Mouse (Mus musculus): ENCODE measurements around the gene Gm45713. TPM values are rescaled to one million over a fixed set of nuclear protein-coding genes. Genes with fewer than 3 reads are reported as not detected.
A peak's percentile ranks its signal among the peaks of the same experiment; 100 is the strongest.

The Gm45713 gene
- polyA plus RNA-seq, 1 experiment from 2014 or later, result not detected

GRCm38 (mm10) chr7:45095367-45095766, 40.7 kb downstream of the Gm45713 start:
- WGBS, result 84% methylated on average over 6 of the region's 6 CpGs
- DNase-seq (ENCODE audit: low spot score), result no peak
- H3K27ac ChIP-seq (replicated peaks), result 0 out of 2 replicates have a peak overlapping the region, but pooled peaks have one; percentile 4
- no peaks in the 10 kb centered on the region for H3K9me3 ChIP-seq
- H3K4me1 ChIP-seq, result peaks cover 43% of the 10 kb centered on the region
- H3K4me3 ChIP-seq, result peak overlapping the region; percentile 11; the same call in 1 of the 2 replicates
- peaks cover 3% of the 10 kb centered on the region for H3K36me3 ChIP-seq (replicated peaks)
- no peaks in the 10 kb centered on the region for H3K27me3 ChIP-seq (replicated peaks; ENCODE audit: low read depth, poor library complexity, severe bottlenecking)

GRCm38 (mm10) chr7:45094121-45094520, 41.9 kb downstream of the Gm45713 start:
- H3K9me3 ChIP-seq, result no peaks in the 10 kb centered on the region
- peak overlapping the region; percentile 24; the same call in 1 of the 2 replicates for H3K4me3 ChIP-seq
- peak overlapping the region; percentile 86 for H3K27ac ChIP-seq (replicated peaks)
- H3K27me3 ChIP-seq (replicated peaks; ENCODE audit: low read depth, poor library complexity, severe bottlenecking), result no peaks in the 10 kb centered on the region
- H3K4me1 ChIP-seq, result peaks cover 48% of the 10 kb centered on the region
- no peak for DNase-seq (ENCODE audit: low spot score)
- WGBS, result 47% methylated on average over 7 of the region's 7 CpGs
- peaks cover 11% of the 10 kb centered on the region for H3K36me3 ChIP-seq (replicated peaks)

DNA sequence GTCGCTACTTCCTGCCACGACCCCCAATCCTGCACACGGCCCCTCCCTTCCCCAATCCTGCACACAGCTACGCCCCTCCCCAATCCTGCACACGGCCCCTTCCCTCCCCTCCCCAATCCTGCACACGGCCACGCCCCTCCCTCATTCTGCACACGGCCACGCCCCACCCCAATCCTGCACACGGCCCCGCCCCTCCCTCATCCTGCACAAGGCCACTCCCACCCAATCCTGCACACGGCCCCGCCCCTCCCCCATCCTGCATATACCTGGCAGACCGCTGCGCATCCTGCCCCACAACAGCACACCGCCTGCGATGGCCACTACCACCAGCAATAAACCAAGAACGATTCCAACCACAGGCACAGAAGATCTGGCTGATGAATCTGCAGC, 42.5 kb downstream of the Gm45713 start:
- Histone ChIP-seq H3K4me1 (peaks cover 48% of the 10 kb centered on the region), H3K27ac (replicated peaks) (peak overlapping the region; percentile 86), H3K36me3 (replicated peaks) (peaks cover 15% of the 10 kb centered on the region), H3K27me3 (replicated peaks; ENCODE audit: low read depth, poor library complexity, severe bottlenecking) (no peaks in the 10 kb centered on the region), H3K9me3 (no peaks in the 10 kb centered on the region), H3K4me3 (peak overlapping the region; percentile 24; the same call in 1 of the 2 replicates)
- peak; percentile 74 for DNase-seq (ENCODE audit: low spot score)
- WGBS, result 31% methylated on average over 18 of the region's 18 CpGs

- peak; percentile 46 for DNase-seq (ENCODE audit: low spot score)
- Histone ChIP-seq H3K4me3 (peak overlapping the region; percentile 24; the same call in 1 of the 2 replicates), H3K36me3 (replicated peaks) (peaks cover 20% of the 10 kb centered on the region), H3K4me1 (peaks cover 48% of the 10 kb centered on the region), H3K9me3 (no peaks in the 10 kb centered on the region), H3K27me3 (replicated peaks; ENCODE audit: low read depth, poor library complexity, severe bottlenecking) (no peaks in the 10 kb centered on the region), H3K27ac (replicated peaks) (peak overlapping the region; percentile 86)
- 38% methylated on average over 12 of the region's 12 CpGs for WGBS
Observed at GRCm38 (mm10) chr7:45092828-45093515, 43.1 kb downstream of the Gm45713 start.

DNA sequence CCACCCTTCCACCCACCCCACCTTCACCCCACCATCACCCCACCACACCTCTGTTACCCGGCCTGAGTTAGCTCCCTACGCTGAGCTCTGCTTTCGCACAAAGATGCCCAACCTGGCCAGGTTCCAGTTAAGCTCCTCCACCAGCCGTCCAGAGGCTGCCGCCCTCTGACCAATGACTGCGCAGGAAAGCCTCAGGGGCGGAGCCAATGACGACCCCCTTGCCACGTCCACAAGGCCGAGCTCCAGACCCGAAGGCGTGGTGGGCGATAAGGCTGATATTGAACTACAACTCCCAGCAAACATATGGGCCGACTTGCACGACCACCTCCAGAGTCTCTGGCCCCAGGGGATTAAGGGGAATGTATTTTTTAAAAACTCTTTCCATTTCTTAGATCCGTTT, 44.0 kb downstream of the Gm45713 start, which contains the start of gene Rcn3:
Gene Rcn3 (minus strand): TSS at position 174 of the 400 bp plus-strand sequence.
- H3K27ac ChIP-seq (replicated peaks), result peak within 1 kb of the TSS; percentile 90

GRCm38 (mm10) chr7:45091001-45091990, 44.7 kb downstream of the Gm45713 start:
- Histone ChIP-seq H3K27me3 (replicated peaks; ENCODE audit: low read depth, poor library complexity, severe bottlenecking) (no peaks in the 10 kb centered on the region), H3K9me3 (no peaks in the 10 kb centered on the region), H3K27ac (replicated peaks) (peak overlapping the region; percentile 90), H3K4me3 (peak overlapping the region; percentile 76), H3K4me1 (peaks cover 48% of the 10 kb centered on the region), H3K36me3 (replicated peaks) (peaks cover 37% of the 10 kb centered on the region)
- DNase-seq (ENCODE audit: low spot score), result peak; percentile 60
- WGBS, result 14% methylated on average over 35 of the region's 35 CpGs

More for the DNA sequence above, 44.0 kb downstream of the Gm45713 start, which contains the start of gene Rcn3:
- Histone ChIP-seq H3K4me3 (peak within 1 kb of the TSS; percentile 76), H3K4me1 (peaks cover 48% of the 10 kb centered on the region), H3K36me3 (replicated peaks) (peaks cover 30% of the 10 kb centered on the region), H3K27me3 (replicated peaks; ENCODE audit: low read depth, poor library complexity, severe bottlenecking) (no peaks in the 10 kb centered on the region), H3K9me3 (no peaks in the 10 kb centered on the region)
- DNase-seq (ENCODE audit: low spot score), result peak; percentile 97
- under 1% methylated on average over 16 of the region's 16 CpGs for WGBS

- WGBS, result 80% methylated on average over 13 of the region's 13 CpGs
- Histone ChIP-seq H3K36me3 (replicated peaks) (peaks cover 46% of the 10 kb centered on the region), H3K27me3 (replicated peaks; ENCODE audit: low read depth, poor library complexity, severe bottlenecking) (no peaks in the 10 kb centered on the region), H3K27ac (replicated peaks) (no peak overlapping the region), H3K9me3 (no peaks in the 10 kb centered on the region), H3K4me3 (peak overlapping the region; percentile 76), H3K4me1 (peaks cover 46% of the 10 kb centered on the region)
- no peak for DNase-seq (ENCODE audit: low spot score)
Observed at GRCm38 (mm10) chr7:45090251-45090977, 45.6 kb downstream of the Gm45713 start.

- DNase-seq (ENCODE audit: low spot score), result no peak
- Histone ChIP-seq H3K36me3 (replicated peaks) (peaks cover 63% of the 10 kb centered on the region), H3K27ac (replicated peaks) (no peak overlapping the region), H3K27me3 (replicated peaks; ENCODE audit: low read depth, poor library complexity, severe bottlenecking) (no peaks in the 10 kb centered on the region), H3K9me3 (no peaks in the 10 kb centered on the region), H3K4me3 (no peak overlapping the region), H3K4me1 (peaks cover 29% of the 10 kb centered on the region)
- WGBS, result 92% methylated on average over 17 of the region's 17 CpGs
Observed at GRCm38 (mm10) chr7:45088597-45088996, 47.4 kb downstream of the Gm45713 start.

GRCm38 (mm10) chr7:45086084-45086483, 49.9 kb downstream of the Gm45713 start:
- WGBS, result 77% methylated on average over 4 of the region's 4 CpGs
- no peak for DNase-seq (ENCODE audit: low spot score)
- Histone ChIP-seq H3K4me3 (no peak overlapping the region), H3K36me3 (replicated peaks) (peaks cover 82% of the 10 kb centered on the region), H3K4me1 (peaks cover 20% of the 10 kb centered on the region), H3K27ac (replicated peaks) (no peak overlapping the region), H3K9me3 (no peaks in the 10 kb centered on the region), H3K27me3 (replicated peaks; ENCODE audit: low read depth, poor library complexity, severe bottlenecking) (no peaks in the 10 kb centered on the region)

DNA sequence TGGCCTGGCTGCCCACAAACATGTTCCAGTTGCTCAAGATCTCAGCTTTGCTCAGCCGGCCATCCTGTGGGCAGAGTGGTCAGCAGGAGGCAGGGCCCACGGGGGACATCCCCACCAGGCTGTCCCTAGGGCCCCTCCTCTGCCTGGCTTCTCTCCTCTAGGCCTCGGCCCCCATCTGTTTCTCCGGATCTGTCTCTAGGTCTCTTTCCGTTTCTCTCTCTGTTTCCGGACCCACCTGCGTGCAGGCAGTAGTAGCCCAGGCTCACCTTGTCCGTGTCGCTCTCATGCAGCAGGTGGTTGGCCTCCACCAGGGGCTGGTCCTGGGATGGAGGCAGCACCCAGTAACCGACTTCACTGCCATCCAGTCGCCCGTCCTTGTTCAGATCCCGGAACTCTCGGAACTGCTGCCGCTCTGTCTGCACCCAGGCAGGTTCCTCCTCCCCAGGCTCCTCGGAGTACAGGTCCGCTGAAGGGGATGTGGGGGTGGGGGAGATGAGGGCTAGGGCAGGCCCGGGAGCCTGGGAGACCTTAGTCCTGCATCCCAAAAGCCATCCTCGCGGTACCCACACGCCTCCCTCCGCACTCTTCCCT, 52.6 kb downstream of the Gm45713 start:
- Histone ChIP-seq H3K4me1 (peaks cover 11% of the 10 kb centered on the region), H3K4me3 (no peak overlapping the region), H3K9me3 (no peaks in the 10 kb centered on the region), H3K27ac (replicated peaks) (0 out of 2 replicates have a peak overlapping the region, but pooled peaks have one; percentile 10), H3K36me3 (replicated peaks) (peaks cover 66% of the 10 kb centered on the region), H3K27me3 (replicated peaks; ENCODE audit: low read depth, poor library complexity, severe bottlenecking) (no peaks in the 10 kb centered on the region)
- no peak for DNase-seq (ENCODE audit: low spot score)
- WGBS, result 84% methylated on average over 22 of the region's 22 CpGs

DNA sequence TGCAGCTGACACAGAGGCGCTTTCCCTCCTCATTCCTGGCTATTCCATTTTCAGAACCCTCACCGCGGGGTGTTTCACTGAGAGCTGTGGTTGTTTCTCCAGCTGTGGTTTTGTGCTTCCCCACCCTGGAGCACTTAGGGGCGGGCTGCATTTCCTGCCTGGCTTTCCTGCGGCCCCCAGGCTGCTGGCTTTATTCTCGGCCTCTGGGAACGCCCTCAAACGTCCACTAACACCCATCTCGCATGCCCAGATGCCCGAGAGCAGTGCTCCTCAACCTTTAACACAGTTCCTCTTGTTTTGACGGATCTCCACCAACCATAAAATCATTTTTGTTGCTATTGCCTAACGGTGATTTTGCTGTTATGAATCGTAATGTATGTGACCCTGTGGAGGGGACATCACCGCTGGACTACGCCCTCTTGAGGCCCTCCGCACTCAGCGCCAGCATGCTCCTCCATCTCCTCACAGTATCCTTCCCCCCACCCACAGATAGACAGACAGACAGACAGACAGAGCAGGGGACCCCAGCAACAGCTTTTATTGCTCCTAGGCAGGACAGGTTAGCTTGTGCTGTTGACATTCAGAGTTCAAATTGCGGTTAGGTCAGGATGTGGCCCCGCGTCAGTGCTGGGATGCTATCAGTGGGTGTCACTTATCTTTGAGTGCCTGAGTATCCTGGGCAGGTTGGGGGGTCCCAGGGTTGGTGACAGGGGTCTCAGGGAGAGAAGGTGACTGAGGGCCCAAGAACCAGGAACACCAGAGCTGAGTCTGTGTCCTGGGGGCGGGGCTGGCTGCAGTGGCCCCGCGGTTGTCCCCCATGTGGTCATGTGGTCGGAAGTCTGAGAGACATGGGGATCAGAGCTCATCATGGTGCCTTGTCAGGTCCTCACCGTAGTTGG, 53.4 kb downstream of the Gm45713 start:
- H3K27ac ChIP-seq (replicated peaks), result 0 out of 2 replicates have a peak overlapping the region, but pooled peaks have one; percentile 36
- no peaks in the 10 kb centered on the region for H3K9me3 ChIP-seq
- H3K27me3 ChIP-seq (replicated peaks; ENCODE audit: low read depth, poor library complexity, severe bottlenecking), result no peaks in the 10 kb centered on the region
- H3K4me1 ChIP-seq, result peaks cover 11% of the 10 kb centered on the region
- no peak for DNase-seq (ENCODE audit: low spot score)
- peaks cover 63% of the 10 kb centered on the region for H3K36me3 ChIP-seq (replicated peaks)
- no peak overlapping the region for H3K4me3 ChIP-seq
- WGBS, result 74% methylated on average over 25 of the region's 25 CpGs

Data from embryonic facial prominence, embryonic 10.5 days (tissue).